ENCODE assay signal across 19 mouse cellular contexts in genomic region chr7:75528751-75529150, GRCm38 (mm10).
A peak's percentile ranks its signal among the peaks of the same experiment; 100 is the strongest.
DNase-seq lines count a peak whose midpoint lies in the region; ATAC-seq and TF ChIP-seq lines count a peak whose summit lies in the region.
"Had no signal": no experiment of that assay in that cellular context is flagged by ENCODE, and none has a peak within 500 bp of the region (broad histone marks: within the 10 kb centered on the region; RNA-seq: fewer than 3 reads in every experiment).

No protein-coding gene starts in this region.

- peaks cover 26% of the 10 kb centered on the region; the same call in 1 of the 2 replicates for H3K79me2 ChIP-seq in liver, adult 2 months (ENCODE audit: control insufficient read depth, insufficient read depth, low read length)

- WGBS in kidney, embryonic 16.5 days: 86% methylated on average over 4 of the region's 4 CpGs
- WGBS in liver, adult 2 months: 30% methylated on average over 4 of the region's 4 CpGs
- WGBS in forebrain, embryonic 12.5 days: 89% methylated on average over 4 of the region's 4 CpGs
- WGBS in hindbrain, embryonic 11.5 days: 93% methylated on average over 4 of the region's 4 CpGs

- TF ChIP-seq POLR2A in liver, adult 2 months (IDR thresholded peaks at IDR 0.05; ENCODE audit: extremely low read depth, insufficient read depth, low read length): no peak

- no peak overlapping the region for H3K4me2 ChIP-seq in kidney, embryonic 16.5 days (replicated peaks; ENCODE audit: low read depth, low read length)
- H3K4me2 ChIP-seq in forebrain, embryonic 12.5 days: no peak overlapping the region
- H3K4me2 ChIP-seq in hindbrain, embryonic 11.5 days (replicated peaks; ENCODE audit: low read depth, low read length): no peak overlapping the region
- H3K4me2 ChIP-seq: heart, embryonic 12.5 days; hindbrain, embryonic 15.5 days had no signal

- peaks cover 43% of the 10 kb centered on the region for H3K4me1 ChIP-seq in kidney, embryonic 16.5 days (ENCODE audit: insufficient read depth, low read length)
- peaks cover 20% of the 10 kb centered on the region for H3K4me1 ChIP-seq in liver, adult 2 months (ENCODE audit: control insufficient read depth, insufficient read depth, low read length)
- H3K4me1 ChIP-seq in forebrain, embryonic 12.5 days: no peaks in the 10 kb centered on the region; the same call in 1 of the 2 replicates
- H3K4me1 ChIP-seq in hindbrain, embryonic 11.5 days (replicated peaks; ENCODE audit: control insufficient read depth, insufficient read depth, low read length): no peaks in the 10 kb centered on the region
- H3K4me1 ChIP-seq: hindbrain, embryonic 10.5 days; hindbrain, embryonic 15.5 days had no signal

- peak; percentile 67 for DNase-seq in kidney, adult 11 months
- peak; percentile 84 for DNase-seq in liver, adult 2 months (ENCODE audit: extremely low read depth, low read depth, low spot score)
- DNase-seq in liver: no peak
- peak; percentile 28 for DNase-seq in kidney, postnatal 10 days
- no peak for DNase-seq in hindbrain, embryonic 11.5 days (ENCODE audit: low spot score)
- DNase-seq: adrenal gland, adult 8-10 months; adrenal gland, postnatal 36 days; cerebellum, adult 2 months; gastrocnemius, adult 2 months; gastrocnemius, postnatal 36 days; heart, adult 2 months had no signal

- TF ChIP-seq CTCF in liver, adult 2 months (IDR thresholded peaks at IDR 0.05; ENCODE audit: low read depth, low read length): no peak

- H3K9ac ChIP-seq in kidney, embryonic 16.5 days (replicated peaks; ENCODE audit: low read length): no peak overlapping the region
- H3K9ac ChIP-seq in liver, adult 2 months (ENCODE audit: low read depth, low read length): no peak overlapping the region
- no peak overlapping the region for H3K9ac ChIP-seq in forebrain, embryonic 12.5 days
- H3K9ac ChIP-seq in hindbrain, embryonic 11.5 days (ENCODE audit: low read depth, low read length): no peak overlapping the region
- H3K9ac ChIP-seq: heart, embryonic 12.5 days; hindbrain, embryonic 15.5 days had no signal

- H3K27me3 ChIP-seq in kidney, embryonic 16.5 days (ENCODE audit: insufficient read depth, low read length): no peaks in the 10 kb centered on the region
- H3K27me3 ChIP-seq in liver, adult 2 months (ENCODE audit: control insufficient read depth, insufficient read depth, low read length): no peaks in the 10 kb centered on the region
- no peaks in the 10 kb centered on the region for H3K27me3 ChIP-seq in forebrain, embryonic 12.5 days
- no peaks in the 10 kb centered on the region for H3K27me3 ChIP-seq in hindbrain, embryonic 11.5 days (ENCODE audit: control insufficient read depth, insufficient read depth, low read length)
- H3K27me3 ChIP-seq: CH12.LX; heart, embryonic 12.5 days; hindbrain, embryonic 15.5 days had no signal

- no peaks in the 10 kb centered on the region for H3K9me3 ChIP-seq in kidney, embryonic 16.5 days (ENCODE audit: low read length)
- no peaks in the 10 kb centered on the region for H3K9me3 ChIP-seq in forebrain, embryonic 12.5 days
- H3K9me3 ChIP-seq in hindbrain, embryonic 11.5 days (ENCODE audit: control insufficient read depth, low read length): no peaks in the 10 kb centered on the region
- H3K9me3 ChIP-seq: embryonic facial prominence, embryonic 10.5 days; heart, embryonic 12.5 days; hindbrain, embryonic 10.5 days; hindbrain, embryonic 15.5 days had no signal

- no peak overlapping the region for H3K27ac ChIP-seq in kidney, embryonic 16.5 days (ENCODE audit: low read length)
- peak overlapping the region; percentile 44 for H3K27ac ChIP-seq in liver, adult 2 months (replicated peaks; ENCODE audit: insufficient read depth, low read depth, low read length)
- H3K27ac ChIP-seq in forebrain, embryonic 12.5 days: no peak overlapping the region
- H3K27ac ChIP-seq in hindbrain, embryonic 11.5 days (ENCODE audit: low read depth, low read length): no peak overlapping the region
- H3K27ac ChIP-seq: embryonic facial prominence, embryonic 10.5 days; gastrocnemius, adult 2 months; hindbrain, embryonic 10.5 days; hindbrain, embryonic 15.5 days had no signal

- no peaks in the 10 kb centered on the region for H3K36me3 ChIP-seq in kidney, embryonic 16.5 days (ENCODE audit: insufficient read depth, low read length)
- no peaks in the 10 kb centered on the region for H3K36me3 ChIP-seq in liver, adult 2 months (ENCODE audit: control insufficient read depth, insufficient read depth, low read length)
- H3K36me3 ChIP-seq in forebrain, embryonic 12.5 days (replicated peaks): no peaks in the 10 kb centered on the region
- no peaks in the 10 kb centered on the region for H3K36me3 ChIP-seq in hindbrain, embryonic 11.5 days (ENCODE audit: control insufficient read depth, insufficient read depth, low read length)
- H3K36me3 ChIP-seq: embryonic facial prominence, embryonic 10.5 days; heart, embryonic 12.5 days; hindbrain, embryonic 10.5 days; hindbrain, embryonic 15.5 days had no signal

- no peak overlapping the region for H3K4me3 ChIP-seq in kidney, embryonic 16.5 days (ENCODE audit: low read length)
- no peak overlapping the region for H3K4me3 ChIP-seq in liver, adult 2 months (ENCODE audit: insufficient read depth, low read depth, low read length)
- H3K4me3 ChIP-seq in forebrain, embryonic 12.5 days (replicated peaks): no peak overlapping the region
- no peak overlapping the region for H3K4me3 ChIP-seq in hindbrain, embryonic 11.5 days (ENCODE audit: low read depth, low read length)
- H3K4me3 ChIP-seq: embryonic facial prominence, embryonic 10.5 days; gastrocnemius, adult 2 months; heart, adult 2 months; heart, embryonic 12.5 days; hindbrain, embryonic 10.5 days; hindbrain, embryonic 15.5 days had no signal

- ATAC-seq in kidney, embryonic 16.5 days (ENCODE audit: low FRiP score, low TSS enrichment): no peak
- no peak for ATAC-seq in forebrain, embryonic 12.5 days (ENCODE audit: low FRiP score)
- ATAC-seq in hindbrain, embryonic 11.5 days (ENCODE audit: low FRiP score): no peak
- ATAC-seq: forebrain, embryonic 14.5 days had no signal

Comparison
In these comparisons a context has a peak if more than half of its experiments do, and no peak if none do; other contexts are left out.
1. DNase-seq: peak in kidney, adult 11 months (single experiment), liver, adult 2 months (single experiment) and kidney, postnatal 10 days (single experiment); none in liver (single experiment) and hindbrain, embryonic 11.5 days (single experiment).